20 mouse cellular contexts compared by ENCODE assay signal in the genomic region with DNA sequence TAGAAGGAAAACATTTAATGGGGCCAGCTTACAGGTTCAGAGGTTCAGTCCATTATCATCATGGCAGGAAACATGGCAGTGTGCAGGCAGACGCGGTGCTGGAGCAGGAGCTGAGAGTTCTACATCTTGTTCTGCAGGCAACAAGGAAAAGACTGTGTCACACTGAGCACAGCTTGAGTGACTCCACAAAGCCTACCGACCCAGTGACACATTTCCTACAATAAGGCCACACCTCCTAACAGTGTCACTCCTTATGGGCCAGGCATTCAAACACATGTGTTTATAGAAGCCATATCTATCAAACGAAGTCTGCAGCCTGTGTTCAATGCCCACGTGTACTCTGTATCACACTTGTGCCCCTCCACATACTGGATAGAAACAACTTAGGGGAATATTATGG. TPM values are rescaled to one million over a fixed set of nuclear protein-coding genes. Genes with fewer than 3 reads are reported as not detected.
"Had no signal": no experiment of that assay in that cellular context is flagged by ENCODE, and none has a peak within 500 bp of the region (broad histone marks: within the 10 kb centered on the region; RNA-seq: fewer than 3 reads in every experiment).

No protein-coding gene starts in this region.

- H3K9ac ChIP-seq: lung, embryonic 14.5 days; midbrain, embryonic 12.5 days; neural tube, embryonic 13.5 days; neural tube, embryonic 15.5 days had no signal

- H3K27ac ChIP-seq: midbrain, embryonic 12.5 days; neural tube, embryonic 13.5 days; neural tube, embryonic 15.5 days had no signal

- ATAC-seq: midbrain, embryonic 16.5 days had no signal

- H3K9me3 ChIP-seq: midbrain, embryonic 10.5 days; midbrain, embryonic 12.5 days; neural tube, embryonic 13.5 days; neural tube, embryonic 15.5 days had no signal

- DNase-seq: lung, adult 18-20 months; lung, embryonic 14.5 days; lung, postnatal 10 days; lung, postnatal 4 days; midbrain, embryonic 14.5 days; retina, postnatal 1 day; right cerebral cortex, adult 18-20 months; right cerebral cortex, postnatal 25 days; right cerebral cortex, postnatal 4 days; spleen, adult 18-20 months; thymus, adult 2 months; thymus, postnatal 25 days; thymus, postnatal 4 days had no signal

- H3K36me3 ChIP-seq: midbrain, embryonic 12.5 days; neural tube, embryonic 13.5 days; neural tube, embryonic 15.5 days had no signal

- H3K27me3 ChIP-seq: midbrain, embryonic 12.5 days; neural tube, embryonic 13.5 days; neural tube, embryonic 15.5 days had no signal

- H3K4me3 ChIP-seq: myocyte; neural tube, embryonic 13.5 days; neural tube, embryonic 15.5 days had no signal

- H3K4me2 ChIP-seq: lung, embryonic 14.5 days; neural tube, embryonic 13.5 days; neural tube, embryonic 15.5 days had no signal

RNA-seq across cellular contexts. Expression of a gene that starts 2.0 kb away (rescaled TPM):
- polyA plus RNA-seq: testis, adult 2 months; thymus, adult 2 months had no signal
